Mouse (Mus musculus) lung, adult 2 months (tissue): ENCODE measurements around the gene Uox.

Experiments
- CTCF ChIP-seq: fragments of 200-500 bp; IDR thresholded peaks from 2 replicates; pipeline ENCODE4 v1.5.1; 2011; ENCODE audit warnings: mild to moderate bottlenecking, low read length, control low read depth; ENCODE audit not compliant: insufficient read depth
- POLR2A ChIP-seq: fragments of 200-500 bp; IDR thresholded peaks from 2 replicates; pipeline ENCODE4 v1.6.1; 2011; ENCODE audit warnings: low read depth, mild to moderate bottlenecking, control low read depth, low read length, borderline replicate concordance; ENCODE audit errors: extremely low read depth

DNA sequence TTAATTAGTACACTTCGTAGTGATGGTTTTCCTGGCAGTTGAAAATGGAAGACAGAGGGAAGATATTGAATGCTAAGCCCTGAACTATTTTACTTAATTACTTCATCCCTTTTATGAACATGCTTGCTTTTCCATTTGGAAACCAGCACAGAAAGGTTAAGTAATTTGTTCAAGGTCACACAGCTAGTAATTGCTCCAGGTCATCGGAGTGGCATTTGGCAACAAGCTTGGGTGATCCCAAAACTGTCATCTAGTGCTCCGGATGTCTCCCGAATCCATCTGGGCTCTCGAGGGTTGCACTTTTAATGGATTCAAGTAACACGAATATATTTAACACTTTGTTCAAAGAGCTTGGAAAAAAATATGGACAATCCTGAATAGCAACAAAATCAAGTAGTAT lies 713 bp downstream of the Uox start:
- TF ChIP-seq POLR2A (no peak), CTCF (no peak)
